Mouse (Mus musculus) layer of hippocampus, adult 9-11 months (tissue): Measurements from ENCODE around the gene Brinp2.

ENCODE experiments used
- DNase-seq: peaks from one replicate; pipeline ENCODE4 v3.0.0; 2022

The Brinp2 gene

DNA sequence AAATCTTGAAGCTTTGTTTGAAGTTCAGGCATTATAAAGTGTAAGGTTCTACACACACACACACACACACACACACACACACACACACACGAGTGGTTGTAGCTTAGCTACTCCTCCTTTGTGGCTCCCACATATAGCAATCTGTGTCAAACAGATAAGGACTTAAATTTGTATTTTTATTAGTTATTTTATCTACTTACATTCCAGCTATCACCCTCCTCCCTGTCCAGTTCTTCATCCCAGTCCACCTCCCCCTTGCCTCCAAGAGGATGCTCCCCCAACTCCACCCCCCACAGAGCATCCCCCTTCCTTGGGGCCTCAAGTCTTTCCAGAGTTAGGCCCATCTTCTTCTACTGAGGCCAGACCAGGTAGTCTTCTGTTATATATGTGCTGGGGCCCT, 137.4 kb downstream of the Brinp2 start:
- no peak for DNase-seq

DNA sequence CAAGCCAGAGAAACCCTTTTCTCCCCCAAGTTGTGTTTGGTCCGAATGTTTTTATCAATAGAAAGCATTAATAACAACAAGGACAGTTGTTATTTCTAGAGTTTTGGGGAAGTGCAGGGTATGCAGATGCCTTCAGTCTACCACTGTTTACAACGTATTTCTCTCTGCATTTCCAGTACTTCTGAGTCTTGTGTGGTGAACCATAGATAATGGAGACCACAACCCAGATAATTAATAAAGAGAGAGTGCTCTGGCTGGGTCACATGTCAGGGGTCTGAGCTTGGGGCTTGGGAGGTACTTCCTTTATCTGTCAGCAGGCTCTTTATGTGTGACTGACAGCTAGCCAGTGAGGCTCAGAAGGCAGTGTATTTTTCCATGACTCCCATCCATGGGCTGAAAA, 137.8 kb downstream of the Brinp2 start:
- DNase-seq: no peak

DNA sequence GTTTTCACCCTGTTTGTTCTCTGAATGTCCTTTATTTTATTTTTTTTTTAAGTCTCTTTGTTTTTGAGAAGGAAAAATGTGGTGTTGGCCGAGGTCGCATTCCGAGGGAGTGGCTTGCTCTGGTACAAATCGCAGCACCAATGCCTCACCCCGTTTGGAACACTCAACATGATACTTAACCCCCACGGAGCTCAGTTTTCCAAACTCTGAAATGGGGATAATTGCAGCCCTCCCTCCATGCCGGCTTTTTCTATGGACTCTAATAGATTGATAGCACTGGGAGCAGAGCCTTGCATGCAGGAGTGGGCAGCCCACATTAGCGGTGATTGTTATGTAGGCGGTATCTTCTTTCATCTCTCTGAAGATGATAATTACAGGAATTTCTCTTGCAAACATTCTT, 140.5 kb downstream of the Brinp2 start:
- no peak for DNase-seq

DNA sequence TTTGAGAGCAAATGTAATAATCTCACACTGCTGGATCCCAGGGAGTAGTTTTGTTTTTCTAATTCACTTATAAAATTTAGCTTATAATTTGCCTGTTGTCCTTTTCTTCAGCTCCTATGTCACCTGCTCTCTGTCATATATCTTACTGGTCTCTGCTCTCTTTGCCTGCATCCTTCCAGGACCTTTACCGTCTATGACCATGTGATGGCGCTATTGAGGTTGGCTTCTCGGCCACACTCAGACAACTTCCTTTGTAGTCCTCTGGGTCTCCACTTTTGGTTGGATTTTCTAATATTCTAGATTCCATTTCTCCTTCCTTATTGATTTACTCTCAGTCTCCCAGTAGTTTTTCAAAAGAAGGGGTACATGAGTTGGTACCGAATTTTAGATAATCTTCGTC, 141.4 kb downstream of the Brinp2 start:
- DNase-seq: no peak

DNA sequence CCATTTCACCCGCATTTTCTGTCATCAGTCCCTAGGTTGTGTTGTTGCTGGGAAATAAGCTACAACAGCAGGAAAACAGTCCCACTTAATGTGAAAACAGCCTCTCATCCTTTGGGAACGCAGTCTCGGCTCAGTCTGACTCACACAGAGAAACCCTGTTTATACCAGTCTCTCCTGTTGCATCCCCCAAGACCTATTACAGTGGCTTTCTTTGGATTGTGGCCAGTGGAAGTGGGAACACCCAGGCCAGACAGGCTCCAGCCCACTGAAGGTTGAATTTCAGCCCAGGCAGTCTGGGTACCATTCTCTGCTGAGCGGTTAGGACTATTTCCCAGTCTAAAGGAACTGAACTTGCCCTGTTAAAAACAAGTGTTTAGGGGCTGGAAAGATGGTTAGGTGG, 142.4 kb downstream of the Brinp2 start:
- DNase-seq: no peak

DNA sequence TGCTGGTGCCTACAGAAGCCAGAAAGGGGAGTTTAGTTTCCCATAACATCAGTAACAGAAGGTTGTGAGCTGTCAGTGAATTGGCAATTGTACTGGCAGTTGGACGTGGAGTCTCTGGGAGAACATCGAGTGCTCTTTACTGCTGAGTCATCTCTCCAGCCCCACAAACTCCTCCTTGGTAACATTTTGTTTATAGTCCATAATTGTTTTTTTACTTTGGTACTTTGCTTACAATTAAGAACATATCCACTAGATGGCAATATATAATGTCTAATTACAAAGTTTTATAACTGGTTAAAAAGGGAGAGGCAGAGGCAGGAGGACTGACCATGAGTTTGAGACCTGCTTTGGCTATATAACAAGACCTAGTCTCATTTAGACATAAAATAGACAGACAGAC, 148.5 kb downstream of the Brinp2 start:
- no peak for DNase-seq

DNA sequence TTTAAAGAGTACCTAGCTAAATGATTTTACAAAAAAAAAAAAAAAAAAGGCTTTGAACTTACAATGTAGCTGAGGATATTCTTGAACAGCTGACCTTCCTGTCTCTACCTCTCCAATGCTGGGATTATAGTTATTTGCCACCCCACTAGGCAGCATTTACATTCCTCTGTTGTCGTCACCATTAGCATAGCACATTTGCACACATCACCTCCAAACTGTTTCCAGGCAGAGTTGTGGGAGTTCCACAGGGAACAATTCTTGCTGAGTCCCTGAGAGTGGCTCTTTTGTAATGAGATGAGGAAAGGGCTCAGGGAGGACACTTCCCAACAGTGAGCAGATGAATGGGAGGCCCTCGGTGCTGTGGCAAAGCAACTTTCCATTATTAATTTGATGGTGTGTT, 153.2 kb downstream of the Brinp2 start:
- DNase-seq: no peak
